Mouse (Mus musculus) embryonic fibroblast, embryonic 13.5 days (primary cell): ENCODE measurements around the gene Ncaph2.

Experiments used
- CTCF ChIP-seq: IDR thresholded peaks from 2 replicates; pipeline ENCODE4 v1.5.1; 2011; ENCODE audit warnings: mild to moderate bottlenecking, control low read depth, low read length, moderate library complexity, borderline replicate concordance; ENCODE audit not compliant: insufficient read depth
- POLR2A ChIP-seq: IDR thresholded peaks from 2 replicates; pipeline ENCODE4 v1.6.1; 2011; ENCODE audit warnings: low read depth, mild to moderate bottlenecking, control low read depth, low read length, moderate library complexity

DNA sequence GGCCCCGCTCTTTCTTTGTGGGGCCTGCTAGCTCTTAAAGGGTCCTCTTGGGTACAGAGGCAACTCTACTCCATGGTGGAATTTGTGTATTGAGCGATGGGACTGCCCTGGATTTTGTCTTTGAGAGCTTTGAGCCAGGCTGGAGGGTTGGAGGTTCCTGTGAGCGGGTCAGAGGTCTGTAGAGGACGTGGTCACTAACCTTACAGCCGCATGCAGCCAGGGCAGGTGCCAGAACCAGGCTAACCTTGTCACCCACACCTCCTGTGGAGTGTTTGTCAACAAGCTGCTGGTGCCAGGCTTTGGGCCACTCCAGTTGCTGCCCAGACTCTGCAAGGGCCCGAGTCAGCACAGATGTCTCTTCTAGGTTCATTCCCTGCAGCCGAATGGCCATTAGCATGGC lies 20.5 kb downstream of the Ncaph2 start:
- TF ChIP-seq CTCF, result no peak
- no peak for TF ChIP-seq POLR2A
